Mouse (Mus musculus) MEL (cell line): ENCODE measurements at regions not wholly inside any gene's neighbourhood (a gene's known extent, or its start where the extent isn't known, plus 50 kb on each side); places are given as distances from the start of the nearest gene placed in this dataset.

Source experiments
- DNase-seq: peaks from one replicate; pipeline ENCODE4 v3.0.0; 2011; ENCODE audit warnings: low read depth, low spot score
- H3K27ac ChIP-seq: 2 replicates; pipeline ENCODE4 v1.5.1; 2012; ENCODE audit warnings: low read depth, mild to moderate bottlenecking, control low read depth, low read length, moderate library complexity; ENCODE audit not compliant: control insufficient read depth
- H3K27me3 ChIP-seq, 2 experiments: fragments of 150-350 bp in 1 of 2; sonication (generic) in 1 of 2; 2 replicates each; pipeline ENCODE4 v1.6.1; 2012; ENCODE audit warnings: low read length in 2 of 2, mild to moderate bottlenecking in 2 of 2, improper control_type of control experiment in 1 of 2, moderate library complexity in 1 of 2; ENCODE audit not compliant: insufficient read depth in 2 of 2, control insufficient read depth in 1 of 2
- H3K36me3 ChIP-seq, 2 experiments: 2 replicates each; pipeline ENCODE4 v1.6.1; 2012 to 2014; ENCODE audit warnings: low read length in 2 of 2, improper control_type of control experiment in 1 of 2, inconsistent platforms in 1 of 2, mild to moderate bottlenecking in 1 of 2; ENCODE audit not compliant: insufficient read depth in 2 of 2, control insufficient read depth in 1 of 2
- H3K4me1 ChIP-seq, 2 experiments: fragments of 150-350 bp in 1 of 2; sonication (generic) in 1 of 2; 2 replicates each; pipeline ENCODE4 v1.6.1; 2012; ENCODE audit warnings: low read length in 2 of 2, improper control_type of control experiment in 1 of 2, mild to moderate bottlenecking in 1 of 2; ENCODE audit not compliant: insufficient read depth in 2 of 2, control insufficient read depth in 1 of 2
- H3K4me3 ChIP-seq, 2 experiments: fragments of 150-350 bp in 1 of 2; sonication (generic) in 1 of 2; 2 replicates each; pipeline ENCODE4 v1.5.1; 2012; ENCODE audit warnings: low read depth in 2 of 2, low read length in 2 of 2, mild to moderate bottlenecking in 2 of 2, moderate library complexity in 2 of 2, control low read depth in 1 of 2, improper control_type of control experiment in 1 of 2; ENCODE audit not compliant: control insufficient read depth in 1 of 2, insufficient read depth in 1 of 2
- H3K79me2 ChIP-seq: 2 replicates; pipeline ENCODE4 v1.6.1; 2012; ENCODE audit warnings: mild to moderate bottlenecking, low read length, moderate library complexity; ENCODE audit not compliant: control insufficient read depth, poor library complexity, insufficient read depth
- H3K9ac ChIP-seq: 2 replicates; pipeline ENCODE4 v1.6.1; 2012; ENCODE audit warnings: low read depth, mild to moderate bottlenecking, control low read depth, low read length, moderate library complexity; ENCODE audit not compliant: control insufficient read depth, poor library complexity, severe bottlenecking
- H3K9me3 ChIP-seq: fragments of 150-350 bp; sonication (generic); replicated peaks from 2 replicates; pipeline ENCODE4 v1.6.1; 2012; ENCODE audit warnings: mild to moderate bottlenecking, low read length, improper control_type of control experiment, moderate library complexity; ENCODE audit not compliant: insufficient read depth
- BHLHE40 ChIP-seq: IDR thresholded peaks from 2 replicates; pipeline ENCODE4 v1.6.1; 2012; ENCODE audit warnings: low read depth, mild to moderate bottlenecking, inconsistent platforms, low read length, improper control_type of control experiment, borderline replicate concordance
- CHD1 ChIP-seq: IDR thresholded peaks from 2 replicates; pipeline ENCODE4 v1.6.1; 2012; ENCODE audit warnings: low read depth, mild to moderate bottlenecking, inconsistent platforms, low read length, improper control_type of control experiment
- ELF1 ChIP-seq: IDR thresholded peaks from 2 replicates; pipeline ENCODE4 v1.6.1; 2014; ENCODE audit warnings: low read depth, mild to moderate bottlenecking, inconsistent platforms, low read length, improper control_type of control experiment, moderate library complexity
- EP300 ChIP-seq, 2 experiments: IDR thresholded peaks; 2 replicates each; pipeline ENCODE4 v1.6.1; 2011; ENCODE audit warnings: improper control_type of control experiment in 2 of 2, low read length in 2 of 2, low read depth in 1 of 2, mild to moderate bottlenecking in 1 of 2
- GABPA ChIP-seq: IDR thresholded peaks from 2 replicates; pipeline ENCODE4 v1.6.1; 2012; ENCODE audit warnings: low read depth, mild to moderate bottlenecking, inconsistent platforms, low read length, improper control_type of control experiment, moderate library complexity
- HCFC1 ChIP-seq: IDR thresholded peaks from 2 replicates; pipeline ENCODE4 v1.6.1; 2012; ENCODE audit warnings: low read depth, mild to moderate bottlenecking, inconsistent platforms, low read length, improper control_type of control experiment, moderate library complexity
- JUND ChIP-seq: IDR thresholded peaks from 2 replicates; pipeline ENCODE4 v1.6.1; 2011; ENCODE audit warnings: low read depth, mild to moderate bottlenecking, improper control_type of control experiment, low read length
- KAT2A ChIP-seq: conservative IDR thresholded peaks from 2 replicates; pipeline ENCODE4 v1.6.1; 2012; ENCODE audit warnings: low read depth, low read length, improper control_type of control experiment, inconsistent platforms
- MAFK ChIP-seq: IDR thresholded peaks from 2 replicates; pipeline ENCODE4 v1.6.1; 2011; ENCODE audit warnings: low read depth, mild to moderate bottlenecking, low read length, improper control_type of control experiment, borderline replicate concordance
- MAX ChIP-seq: IDR thresholded peaks from 2 replicates; pipeline ENCODE4 v1.6.1; 2011; ENCODE audit warnings: low read length, improper control_type of control experiment
- MXI1 ChIP-seq: IDR thresholded peaks from 2 replicates; pipeline ENCODE4 v1.6.1; 2011; ENCODE audit warnings: mild to moderate bottlenecking, low read depth, low read length, improper control_type of control experiment
- MYC ChIP-seq: IDR thresholded peaks from 2 replicates; pipeline ENCODE4 v1.6.1; 2011; ENCODE audit warnings: low read depth, mild to moderate bottlenecking, low read length, improper control_type of control experiment, moderate library complexity
- NELFE ChIP-seq: IDR thresholded peaks from 2 replicates; pipeline ENCODE4 v1.6.1; 2011; ENCODE audit warnings: low read depth, low read length, improper control_type of control experiment
- POLR2AphosphoS5 ChIP-seq: IDR thresholded peaks from 2 replicates; pipeline ENCODE4 v1.6.1; 2012; ENCODE audit warnings: low read depth, borderline replicate concordance, mild to moderate bottlenecking, inconsistent platforms, low read length, moderate library complexity, mixed read lengths
- RAD21 ChIP-seq: IDR thresholded peaks from 2 replicates; pipeline ENCODE4 v1.6.1; 2011; ENCODE audit warnings: mild to moderate bottlenecking, low read depth, low read length, improper control_type of control experiment
- RCOR1 ChIP-seq: IDR thresholded peaks from 2 replicates; pipeline ENCODE4 v1.6.1; 2012; ENCODE audit warnings: low read depth, mild to moderate bottlenecking, inconsistent platforms, low read length, improper control_type of control experiment
- SIN3A ChIP-seq: IDR thresholded peaks from 2 replicates; pipeline ENCODE4 v1.6.1; 2012; ENCODE audit warnings: low read length, improper control_type of control experiment, inconsistent platforms
- TAL1 ChIP-seq: IDR thresholded peaks from 2 replicates; pipeline ENCODE4 v1.6.1; 2012; ENCODE audit warnings: mild to moderate bottlenecking, inconsistent platforms, low read length, moderate library complexity, mixed read lengths
- TBP ChIP-seq: IDR thresholded peaks from 2 replicates; pipeline ENCODE4 v1.8.0; 2011; ENCODE audit warnings: low read depth, low read length, improper control_type of control experiment
- UBTF ChIP-seq: IDR thresholded peaks from 2 replicates; pipeline ENCODE4 v1.6.1; 2012; ENCODE audit warnings: low read depth, mild to moderate bottlenecking, inconsistent platforms, low read length, improper control_type of control experiment, moderate library complexity, borderline replicate concordance; ENCODE audit not compliant: insufficient read depth
- USF1 ChIP-seq: IDR thresholded peaks from 2 replicates; pipeline ENCODE4 v1.6.1; 2014; ENCODE audit warnings: low read depth, mild to moderate bottlenecking, inconsistent platforms, low read length, improper control_type of control experiment, moderate library complexity
- USF2 ChIP-seq, 2 experiments: IDR thresholded peaks; 2 replicates each; pipeline ENCODE4 v1.6.1; 2011 to 2012; ENCODE audit warnings: improper control_type of control experiment in 2 of 2, low read length in 2 of 2, borderline replicate concordance in 1 of 2, inconsistent platforms in 1 of 2, low read depth in 1 of 2, mild to moderate bottlenecking in 1 of 2; ENCODE audit not compliant: insufficient read depth in 1 of 2
- ZC3H11A ChIP-seq: IDR thresholded peaks from 2 replicates; pipeline ENCODE4 v1.6.1; 2012; ENCODE audit warnings: low read depth, mild to moderate bottlenecking, inconsistent platforms, low read length, improper control_type of control experiment

GRCm38 (mm10) chr7:129975781-129976514, 384.3 kb downstream of the Wdr11 start:
- Histone ChIP-seq H3K4me3 (no peak overlapping the region), H3K9ac (no peak overlapping the region), H3K27ac (no peak overlapping the region), H3K27me3 (no peaks in the 10 kb centered on the region), H3K36me3 (no peaks in the 10 kb centered on the region), H3K4me1 (no peaks in the 10 kb centered on the region), H3K9me3 (no peaks in the 10 kb centered on the region), H3K79me2 (no peaks in the 10 kb centered on the region)
- no peak for TF ChIP-seq JUND
- TF ChIP-seq RAD21: no peak
- no peak for TF ChIP-seq CHD1
- no peak for DNase-seq

- Histone ChIP-seq H3K4me3 (no peak overlapping the region), H3K9me3 (no peaks in the 10 kb centered on the region), H3K79me2 (no peaks in the 10 kb centered on the region), H3K27me3 (no peaks in the 10 kb centered on the region), H3K9ac (no peak overlapping the region), H3K27ac (no peak overlapping the region), H3K4me1 (no peaks in the 10 kb centered on the region), H3K36me3 (no peaks in the 10 kb centered on the region)
- TF ChIP-seq GABPA (no peak), TAL1 (no peak), MAX (no peak), ZC3H11A (no peak), MYC (no peak), MXI1 (no peak), USF1 (no peak), UBTF (no peak), ELF1 (no peak), NELFE (no peak), MAFK (no peak)
- DNase-seq: no peak
Observed at GRCm38 (mm10) chr7:129978576-129978975, 386.9 kb downstream of the Wdr11 start.

- Histone ChIP-seq H3K4me1 (no peaks in the 10 kb centered on the region), H3K36me3 (no peaks in the 10 kb centered on the region), H3K9ac (no peak overlapping the region), H3K9me3 (no peaks in the 10 kb centered on the region), H3K27ac (no peak overlapping the region), H3K27me3 (no peaks in the 10 kb centered on the region), H3K79me2 (no peaks in the 10 kb centered on the region), H3K4me3 (no peak overlapping the region)
- no peak for TF ChIP-seq USF2 (IDR thresholded peaks at IDR 0.05; ENCODE audit: borderline replicate concordance in 1 of 2, insufficient read depth in 1 of 2, low read depth in 1 of 2, low read length in 2 of 2)
- no peak for TF ChIP-seq HCFC1
- TF ChIP-seq NELFE: no peak
- TF ChIP-seq ELF1: no peak
- TF ChIP-seq SIN3A: no peak
- no peak for TF ChIP-seq MYC
- no peak for TF ChIP-seq BHLHE40
- no peak for TF ChIP-seq POLR2AphosphoS5
- TF ChIP-seq EP300 (IDR thresholded peaks at IDR 0.05; ENCODE audit: low read depth in 1 of 2, low read length in 2 of 2): no peak
- no peak for TF ChIP-seq RCOR1
- no peak for TF ChIP-seq MXI1
- no peak for TF ChIP-seq TBP
- no peak for TF ChIP-seq USF1
- TF ChIP-seq KAT2A: no peak
- TF ChIP-seq TAL1: no peak
- no peak for DNase-seq
Observed at GRCm38 (mm10) chr7:129979337-129979736, 387.7 kb downstream of the Wdr11 start.
